Mouse (Mus musculus): Measurements from ENCODE around the gene Fnbp1l.

GRCm38 (mm10) chr3:122647195-122647837 is 27.8 kb upstream of the Fnbp1l start:
- TF ChIP-seq CTCF (IDR thresholded peaks at IDR 0.05; ENCODE audit: low read depth) = no peak
- no peak for TF ChIP-seq EP300 (IDR thresholded peaks at IDR 0.05; ENCODE audit: low read depth)
